Mouse (Mus musculus): Measurements from ENCODE around the gene Tut4.

DNA sequence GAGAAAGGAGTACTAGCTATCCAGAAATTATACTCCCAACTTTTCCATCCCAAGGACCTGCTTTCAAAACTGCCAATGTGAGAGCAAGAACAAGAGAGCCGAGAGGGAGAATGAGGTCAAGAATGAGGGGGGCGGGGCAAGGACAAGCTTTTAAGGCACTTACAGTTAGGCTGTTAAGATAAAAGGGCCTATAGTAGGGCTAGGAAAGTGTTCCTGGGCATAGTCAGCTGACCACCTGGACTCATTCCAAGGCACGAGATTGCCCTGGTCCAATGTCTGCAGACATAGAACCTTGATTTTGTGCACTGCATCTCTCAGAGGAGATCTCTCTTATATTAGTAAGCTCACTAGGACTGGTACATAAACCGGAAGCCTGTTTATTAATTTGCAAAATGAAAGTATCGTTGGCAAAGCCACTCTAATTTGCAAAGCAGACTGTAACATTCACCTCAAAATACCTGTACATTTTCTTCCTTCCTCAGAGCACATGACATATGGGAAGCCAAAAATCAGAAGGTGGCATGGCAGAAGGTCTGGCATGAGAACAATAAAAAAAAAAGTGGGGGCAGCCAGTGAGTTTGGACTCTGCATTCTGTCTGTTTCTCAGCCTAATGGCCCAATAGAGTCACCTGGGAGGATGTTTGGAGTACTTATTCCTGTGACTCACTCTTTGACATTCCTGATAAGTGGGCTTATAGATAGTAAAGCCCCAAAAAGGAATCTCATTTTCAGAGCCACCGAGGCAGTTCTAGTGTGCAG is 21.0 kb upstream of the Tut4 start:
- TF ChIP-seq CTCF (IDR thresholded peaks at IDR 0.05) (no peak), EP300 (IDR thresholded peaks at IDR 0.05; ENCODE audit: insufficient read depth, low read depth, low read length) (no peak)
